Mouse (Mus musculus) left cerebral cortex, adult 11 months (tissue): ENCODE data around the gene Cdyl.

Experiments
- DNase-seq: peaks from one replicate; pipeline ENCODE4 v3.0.0; 2022; ENCODE audit warnings: low spot score

The Cdyl gene

DNA sequence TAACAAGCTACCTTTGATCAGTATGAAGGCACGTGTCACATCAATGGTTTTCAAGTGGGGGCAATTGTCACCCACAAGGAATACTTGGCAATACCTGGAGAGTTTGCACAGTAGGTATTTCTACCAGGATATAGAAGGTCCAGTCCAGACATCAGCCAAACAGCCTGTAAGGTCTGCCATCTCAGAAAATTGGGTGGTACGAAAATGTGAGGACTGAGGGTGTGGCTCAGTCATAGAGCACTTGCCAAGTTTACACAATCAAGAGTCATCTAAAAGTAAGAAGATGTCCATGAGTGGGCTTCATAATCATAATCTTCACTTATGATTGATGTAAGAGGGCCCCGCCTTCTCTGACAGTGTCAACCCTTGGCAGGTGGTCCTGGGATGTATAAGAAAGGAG, 29.9 kb downstream of the Cdyl start:
- no peak for DNase-seq

DNA sequence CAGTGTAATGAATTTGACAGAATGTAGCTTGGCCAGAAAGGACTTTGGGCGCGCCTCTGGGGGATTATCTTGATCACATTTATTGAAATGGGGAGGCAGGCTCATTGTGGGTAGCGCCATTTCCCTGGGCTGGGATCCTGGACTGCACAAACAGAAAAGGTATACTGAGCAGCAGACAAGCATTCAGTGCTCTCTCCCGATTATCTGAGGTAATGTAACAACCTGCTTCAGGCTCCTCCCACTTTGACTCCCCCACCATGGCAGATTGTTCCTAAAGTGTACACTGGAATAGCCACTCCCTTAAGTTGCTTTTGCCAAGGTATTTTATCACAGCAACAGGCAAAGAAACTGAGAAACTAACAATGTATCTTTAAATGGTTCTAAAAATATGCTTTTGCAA, 58.0 kb downstream of the Cdyl start:
- no peak for DNase-seq

DNA sequence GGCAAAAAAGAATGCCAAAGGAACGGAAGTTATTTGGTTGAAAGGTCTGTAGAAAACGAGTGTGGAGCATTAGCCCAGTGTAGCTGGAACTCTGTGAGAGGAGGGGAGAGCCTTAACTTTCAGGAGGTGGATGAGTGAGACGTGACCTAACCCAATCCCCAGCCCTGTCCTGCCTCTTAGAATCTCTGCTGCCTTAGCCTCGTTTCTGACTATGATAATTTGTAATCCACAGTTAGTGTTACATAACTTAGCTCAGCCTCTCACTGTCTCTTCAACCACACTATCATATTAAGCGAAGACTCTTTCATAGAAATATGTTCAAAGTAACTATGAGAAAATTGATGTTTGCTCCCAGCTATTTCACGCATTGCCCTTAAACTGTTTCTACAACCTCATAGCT, 59.9 kb downstream of the Cdyl start:
- DNase-seq, result no peak

DNA sequence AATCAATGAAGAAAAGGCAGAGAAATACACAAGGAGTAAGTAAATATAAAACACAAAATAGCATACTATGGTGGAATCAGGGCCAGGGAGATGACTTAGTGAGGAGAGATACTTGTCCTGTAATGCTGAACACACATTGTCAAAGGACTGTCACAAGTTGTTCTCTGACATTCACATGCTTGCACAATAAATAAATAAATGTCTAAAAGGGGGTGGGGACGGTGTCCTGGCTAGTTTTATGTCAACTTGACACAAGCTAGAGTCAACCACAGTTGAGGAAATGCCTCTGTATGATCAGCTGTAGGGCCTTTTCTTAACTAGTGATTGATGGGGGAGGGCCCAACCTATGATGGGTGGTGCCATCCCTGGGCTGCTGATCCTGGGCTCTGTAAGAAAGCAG, 63.4 kb downstream of the Cdyl start:
- no peak for DNase-seq

DNA sequence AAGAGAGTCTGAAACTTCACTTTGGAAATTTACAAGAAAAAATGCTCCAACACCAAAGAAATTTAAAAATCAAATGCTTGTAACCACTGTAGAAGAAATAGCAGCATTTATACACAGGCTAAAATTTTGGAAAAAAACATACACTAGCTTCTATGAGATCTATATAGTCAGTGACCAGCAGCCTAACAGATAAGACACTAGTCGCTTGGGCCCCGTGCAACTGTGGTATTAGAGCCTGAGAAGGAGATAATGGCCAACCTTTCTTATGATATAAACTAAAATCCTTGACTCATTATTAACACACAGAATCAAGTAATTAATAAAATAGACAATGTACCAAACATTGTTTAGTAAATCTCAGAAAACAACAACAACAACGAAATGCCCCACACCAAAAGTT, 66.4 kb downstream of the Cdyl start:
- DNase-seq, result no peak

DNA sequence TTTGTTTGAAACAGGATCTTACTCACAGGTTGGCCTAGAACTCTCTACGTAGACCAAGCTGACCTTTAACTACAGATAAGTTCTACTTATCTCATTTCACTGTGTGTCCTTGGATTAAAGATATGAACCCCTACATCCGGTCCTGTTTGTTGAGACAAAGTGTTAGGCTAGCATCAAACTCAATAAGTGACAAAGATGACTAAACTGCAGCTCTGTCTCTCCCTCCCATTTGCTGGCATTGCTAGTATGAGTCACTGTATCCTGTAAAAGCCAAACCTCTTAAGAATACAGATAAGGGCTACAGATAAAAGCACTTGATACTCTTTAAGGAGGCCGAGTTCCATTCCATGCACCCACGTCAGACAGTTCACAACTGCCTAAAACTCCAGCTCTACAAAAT, 72.5 kb downstream of the Cdyl start:
- no peak for DNase-seq

DNA sequence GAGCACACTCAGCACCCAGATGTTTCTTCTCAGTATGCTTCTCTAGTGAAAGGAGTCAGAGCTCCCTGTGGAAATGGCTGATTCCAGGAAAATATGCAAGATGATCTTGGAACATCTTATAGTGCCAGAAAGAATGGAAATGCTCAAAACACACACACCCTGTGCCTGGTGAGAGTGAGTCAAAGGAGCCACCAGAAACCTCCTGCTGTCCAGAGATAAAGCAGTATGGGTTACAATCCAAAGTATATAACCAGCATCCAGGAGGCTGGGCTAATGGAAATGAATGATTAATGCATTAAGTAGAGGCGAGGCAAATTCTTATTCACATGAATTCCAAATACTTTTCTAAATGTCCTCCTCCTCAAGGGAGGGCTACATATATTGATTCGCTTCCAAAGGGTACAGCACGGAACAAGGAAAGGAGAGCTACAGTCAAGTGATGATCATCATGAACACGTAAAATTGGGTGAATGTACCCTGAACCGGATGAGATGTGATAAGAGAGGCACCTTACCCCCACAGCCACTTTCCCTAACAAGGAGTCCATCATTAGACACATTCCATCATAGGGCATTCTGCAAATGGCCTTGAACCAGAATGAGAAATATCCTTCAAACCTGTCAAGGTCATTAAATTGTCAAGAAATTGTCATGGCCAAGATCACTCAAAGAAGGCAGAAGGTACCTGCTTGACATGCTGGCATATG, 73.4 kb downstream of the Cdyl start:
- DNase-seq, result no peak

DNA sequence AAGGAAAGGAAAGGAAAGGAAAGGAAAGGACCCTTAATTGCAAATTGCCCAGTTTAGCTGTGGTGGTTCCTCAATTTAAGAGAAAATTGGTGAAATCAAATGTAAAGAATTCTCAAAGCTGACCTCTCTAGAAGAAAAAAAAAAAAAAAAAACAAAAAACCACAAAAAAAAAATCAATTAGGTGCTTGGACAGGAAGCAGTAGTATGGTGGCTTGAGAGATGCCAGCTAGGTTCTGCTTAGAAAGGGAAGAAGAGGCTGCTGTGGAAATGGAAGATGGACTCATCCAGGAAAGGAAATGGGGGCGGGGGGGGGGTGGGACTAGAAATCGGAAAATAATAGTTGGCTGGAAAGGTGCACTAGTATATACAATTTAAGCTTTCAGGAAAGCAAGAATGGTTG, 77.9 kb downstream of the Cdyl start:
- DNase-seq, result no peak

DNA sequence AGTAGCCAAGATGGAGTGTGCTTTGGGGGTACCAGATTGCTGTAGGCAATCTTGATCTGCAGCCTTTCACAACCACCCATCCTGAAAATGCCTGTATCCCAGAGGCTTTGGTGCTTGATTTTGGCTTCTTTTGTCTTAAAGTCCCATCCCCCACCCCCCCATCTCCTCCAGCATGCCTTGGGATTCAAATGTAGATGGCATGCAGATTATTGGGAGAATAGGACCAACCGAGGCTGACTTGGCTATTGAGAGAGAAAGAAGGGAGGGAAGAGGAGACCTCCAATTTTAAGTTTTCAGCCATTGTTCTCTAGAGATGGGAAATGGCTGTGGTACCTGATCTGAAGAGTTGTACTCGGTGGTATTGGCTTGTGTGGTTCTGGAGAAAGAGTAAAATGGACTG, 78.6 kb downstream of the Cdyl start:
- no peak for DNase-seq

DNA sequence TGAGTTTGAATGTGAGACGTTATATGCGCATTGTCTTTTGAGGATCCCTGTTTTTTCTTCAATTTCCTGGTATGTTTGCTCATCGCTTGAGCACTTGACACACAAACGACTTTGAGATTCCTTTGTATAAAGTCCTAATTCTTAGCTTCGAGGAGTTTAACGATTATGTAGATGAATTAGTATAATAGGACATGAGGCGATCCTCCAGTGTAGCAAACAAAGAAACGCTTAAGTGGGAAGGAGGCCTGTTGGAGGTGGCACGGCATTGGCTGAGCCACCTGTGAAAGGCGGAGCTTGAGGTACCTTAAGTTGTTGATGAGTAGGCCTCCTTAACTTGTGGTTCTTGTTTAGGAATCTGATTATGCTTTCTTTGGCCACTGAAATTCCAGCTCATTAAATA, 79.8 kb downstream of the Cdyl start:
- no peak for DNase-seq

DNA sequence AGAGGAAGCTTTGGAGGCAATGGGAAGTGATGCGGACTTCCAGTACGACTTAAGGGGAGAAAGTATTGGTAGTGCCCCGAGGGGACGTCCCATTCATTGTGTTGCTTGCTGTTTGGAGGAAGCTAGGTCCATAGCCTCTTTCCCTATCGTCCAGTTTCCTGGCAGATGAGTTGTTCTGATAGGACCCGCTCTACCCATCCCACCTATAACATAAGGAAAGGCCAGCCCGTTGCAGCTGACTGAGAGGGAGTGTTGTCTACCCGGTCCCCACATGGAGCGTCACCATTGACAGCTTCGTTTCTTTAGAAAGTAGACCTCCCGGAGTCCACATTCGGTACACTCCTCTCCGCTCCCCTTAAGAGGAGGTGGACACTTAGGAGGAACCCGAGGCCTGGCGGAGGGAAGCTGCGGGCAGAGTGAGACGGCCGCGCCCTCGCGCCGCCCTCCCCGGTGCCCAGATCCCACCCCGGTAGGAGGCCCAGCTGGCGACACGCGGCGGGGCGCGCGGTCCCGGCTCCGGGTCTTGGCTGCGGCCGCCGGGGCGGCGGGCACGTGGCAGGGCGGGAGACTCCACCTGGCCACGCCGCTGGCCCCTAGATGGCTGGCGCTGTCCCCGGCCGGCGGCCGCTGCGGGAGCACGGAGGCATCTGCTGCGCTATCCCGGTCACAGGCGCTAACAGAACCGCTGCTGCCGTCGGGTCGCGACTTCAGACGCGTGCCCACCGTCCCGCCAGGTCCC, 80.8 kb downstream of the Cdyl start:
- no peak for DNase-seq

DNA sequence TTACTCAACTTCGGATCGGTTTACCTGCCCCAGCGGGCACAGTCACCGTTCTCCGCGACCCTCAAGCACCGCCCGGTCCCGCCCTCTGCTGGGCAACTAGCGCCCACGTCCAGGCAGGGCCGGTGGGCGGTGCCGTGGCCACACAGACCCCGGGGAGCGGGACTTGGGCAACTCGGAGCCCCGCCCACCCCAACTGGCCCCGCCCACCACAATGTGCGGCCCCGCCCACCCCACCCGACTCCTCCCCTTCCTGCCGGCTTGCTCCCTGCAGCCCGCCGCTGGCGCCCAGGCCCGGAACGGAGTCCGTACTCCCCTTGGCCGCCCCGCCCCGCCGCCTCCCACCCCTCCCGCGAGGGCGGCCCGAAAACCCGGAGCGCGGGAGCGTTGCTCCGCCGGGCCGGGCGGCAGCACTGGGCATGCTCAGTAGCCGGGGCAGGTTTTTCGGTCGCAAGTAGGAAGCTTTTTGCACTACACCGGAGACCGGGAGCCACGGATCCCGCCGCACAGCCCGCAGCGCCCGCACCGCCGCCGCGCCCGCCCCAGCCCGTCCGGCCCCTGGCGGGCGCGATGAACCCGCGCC, 81.5 kb downstream of the Cdyl start:
- peak; percentile 83 for DNase-seq

DNA sequence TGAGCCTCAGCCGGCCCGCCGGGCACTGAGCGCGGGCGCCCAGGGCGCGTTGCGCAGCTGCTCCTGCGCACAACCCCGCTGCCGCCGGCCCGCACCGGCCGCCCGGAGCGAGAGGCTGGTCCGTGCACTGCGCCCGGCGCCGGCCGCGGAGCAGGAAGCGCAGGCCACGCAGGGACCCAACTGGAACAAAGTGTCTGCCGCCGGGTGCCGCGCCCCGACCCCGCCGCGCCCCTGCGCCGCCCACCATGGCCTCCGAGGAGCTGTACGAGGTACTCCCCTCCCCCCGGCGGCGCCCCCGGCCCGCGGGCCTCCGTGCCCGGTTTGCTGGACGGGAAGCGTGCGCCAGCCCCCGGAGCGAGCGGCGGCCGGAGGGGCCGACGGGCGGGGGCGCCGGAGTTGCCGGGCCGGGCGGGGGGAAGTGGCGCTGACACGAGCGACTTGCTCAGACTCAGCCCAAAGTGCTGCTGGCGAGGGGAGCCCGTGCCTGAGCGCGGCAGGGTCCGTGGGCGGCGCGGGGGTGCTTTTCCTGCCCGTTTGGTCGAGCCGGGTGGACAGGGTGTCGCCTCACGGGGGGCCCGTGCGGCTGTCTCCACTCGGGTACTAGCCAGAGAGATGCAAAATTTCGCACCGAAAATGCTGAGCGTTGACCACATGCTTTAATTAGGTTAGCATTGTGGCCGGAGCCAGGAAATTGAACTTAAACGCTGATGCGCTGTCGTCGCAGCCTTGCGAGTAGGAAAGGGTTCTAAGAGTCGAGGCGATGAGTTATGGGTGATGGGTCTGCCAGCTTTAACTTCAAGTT, 82.2 kb downstream of the Cdyl start:
- DNase-seq, result peak; percentile 17

DNA sequence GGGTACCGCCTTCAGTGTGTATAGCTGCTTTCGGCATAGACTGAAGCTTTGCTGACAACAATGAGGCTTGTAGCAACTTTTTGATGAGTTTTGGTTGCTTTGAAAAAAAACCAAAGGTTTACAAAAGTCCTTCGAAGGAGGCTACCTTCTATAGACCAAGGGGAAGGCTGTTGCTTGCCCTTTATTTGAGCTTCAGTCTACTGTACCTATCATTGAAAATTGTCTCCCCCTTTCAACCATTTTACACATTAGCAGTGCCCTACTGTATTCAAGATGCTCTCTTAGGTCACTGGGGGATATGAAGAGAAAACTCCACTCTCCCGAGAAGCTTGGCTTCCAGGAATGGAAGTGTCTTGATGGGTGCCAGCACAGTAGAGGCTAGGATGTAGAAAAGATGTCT, 83.1 kb downstream of the Cdyl start:
- DNase-seq, result no peak

DNA sequence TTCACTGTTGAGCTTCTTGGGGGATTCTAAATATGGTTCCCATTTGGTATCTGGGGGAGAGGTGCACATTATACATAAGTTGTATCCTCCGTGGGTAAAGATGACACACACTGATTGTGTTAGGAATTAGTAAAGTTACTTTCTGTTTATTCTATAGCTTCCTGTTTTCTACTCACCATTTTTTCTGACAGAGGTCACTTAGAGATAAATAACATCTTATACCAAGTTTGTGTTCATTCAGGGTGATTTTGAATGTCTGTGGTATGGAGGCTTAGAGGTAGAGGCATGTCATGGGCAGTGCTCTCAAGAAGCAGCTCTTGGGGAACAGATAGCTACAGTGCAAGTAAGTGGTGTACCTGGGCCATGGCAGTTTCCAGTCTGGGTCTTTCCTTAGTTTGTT, 83.6 kb downstream of the Cdyl start:
- no peak for DNase-seq

DNA sequence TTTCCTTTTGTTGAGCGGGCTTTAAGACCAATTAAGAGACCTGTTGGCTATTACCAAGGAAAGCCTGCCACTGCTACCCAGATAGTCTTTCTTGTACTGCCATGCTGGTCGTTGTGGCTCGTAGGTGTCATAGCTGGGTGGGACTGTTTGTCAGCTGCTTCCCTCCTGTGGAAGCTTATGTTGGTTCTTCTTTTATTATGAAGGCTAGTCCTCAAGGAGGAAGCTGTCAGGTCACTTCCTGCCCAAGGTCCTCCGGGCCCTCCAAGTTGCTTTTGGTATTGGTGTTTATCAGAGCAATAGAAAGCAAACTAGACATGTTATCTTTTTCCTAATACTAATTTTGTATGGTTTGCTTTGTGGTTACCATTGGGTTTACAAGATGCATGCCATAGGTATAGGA, 89.6 kb downstream of the Cdyl start:
- no peak for DNase-seq

DNA sequence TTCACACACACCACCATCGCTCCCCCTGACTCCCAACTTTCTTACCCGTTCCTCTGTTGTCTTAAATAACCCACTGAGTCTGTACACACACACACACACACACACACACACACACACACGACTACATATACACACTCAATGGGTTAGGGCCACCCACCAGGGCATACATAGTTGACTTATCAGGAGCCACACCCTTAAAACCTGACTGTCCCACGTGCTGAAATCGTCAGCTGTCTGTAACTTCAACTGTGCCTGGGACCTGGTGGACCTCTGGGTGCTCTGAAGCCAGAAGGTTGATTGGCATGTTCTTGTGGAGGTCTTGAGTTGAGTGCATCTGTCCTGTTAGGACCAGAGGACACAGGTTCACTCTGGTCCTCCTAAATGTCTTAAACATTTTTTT, 90.0 kb downstream of the Cdyl start:
- no peak for DNase-seq

DNA sequence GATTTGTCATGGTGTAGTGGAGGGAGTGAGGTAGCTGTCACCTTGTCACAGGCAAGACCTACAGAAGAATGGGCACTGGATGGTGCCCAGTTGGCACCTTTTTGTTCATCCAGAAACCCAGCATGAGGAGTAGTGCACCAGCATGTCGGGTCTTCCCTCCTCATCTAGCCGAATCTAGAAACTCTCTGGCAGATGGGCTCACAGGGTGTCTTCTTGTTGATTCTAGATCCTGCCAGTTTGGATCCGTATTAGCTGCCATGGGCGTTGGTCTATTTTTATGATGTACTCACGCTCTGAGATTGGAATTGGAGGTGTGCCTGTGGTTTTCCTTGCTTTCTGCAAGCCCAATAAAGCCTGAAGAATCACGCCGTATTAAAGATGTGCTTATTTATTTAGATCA, 92.4 kb downstream of the Cdyl start:
- DNase-seq, result no peak

DNA sequence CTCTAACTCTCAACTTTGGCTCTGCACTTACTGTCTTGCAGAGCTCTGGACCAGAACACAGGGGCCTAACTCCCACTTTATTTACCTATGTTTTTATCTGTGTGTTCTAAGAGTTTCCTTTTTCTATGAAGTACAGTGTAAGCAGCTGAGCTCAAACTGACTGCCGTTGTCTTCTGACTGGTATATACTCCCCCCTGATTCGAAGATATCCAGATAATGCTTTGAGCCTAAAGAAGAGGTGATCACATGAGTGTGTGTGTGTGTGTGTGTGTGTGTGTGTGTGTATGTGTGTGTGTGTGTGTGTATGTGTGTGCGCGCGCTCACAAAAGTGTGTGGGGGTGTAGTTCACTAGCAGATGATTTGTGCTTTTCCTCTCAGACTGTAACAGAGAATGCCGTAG, 95.4 kb downstream of the Cdyl start:
- no peak for DNase-seq

DNA sequence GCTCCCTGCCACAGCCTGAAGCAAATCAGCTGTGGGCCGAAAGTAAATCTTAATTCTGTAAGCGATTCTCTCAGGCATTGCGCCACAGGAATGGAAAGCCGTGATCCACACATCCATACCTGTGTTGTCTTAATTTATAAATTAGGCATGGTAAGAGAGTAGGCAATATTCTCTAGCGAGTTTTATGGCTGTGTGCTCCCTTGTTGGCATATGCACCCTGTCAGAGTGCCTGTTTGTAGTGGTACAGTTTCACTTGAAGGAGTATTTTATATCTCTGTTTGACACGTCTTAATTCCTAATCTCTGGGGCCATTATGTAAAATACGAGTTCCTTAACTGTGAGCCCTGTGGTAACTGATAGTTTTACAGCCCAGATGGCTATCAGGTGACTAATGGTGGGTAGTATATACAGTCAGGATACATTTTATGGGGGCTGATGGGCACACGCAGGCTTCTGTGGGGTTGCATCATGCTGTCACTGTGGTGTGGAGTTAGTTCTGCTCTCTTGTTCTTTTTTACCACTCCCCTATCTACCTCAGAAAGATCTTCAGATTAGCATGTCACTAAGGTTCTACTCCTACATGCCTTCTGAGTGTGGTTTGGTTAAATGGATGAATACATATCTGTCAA, 96.1 kb downstream of the Cdyl start:
- no peak for DNase-seq

DNA sequence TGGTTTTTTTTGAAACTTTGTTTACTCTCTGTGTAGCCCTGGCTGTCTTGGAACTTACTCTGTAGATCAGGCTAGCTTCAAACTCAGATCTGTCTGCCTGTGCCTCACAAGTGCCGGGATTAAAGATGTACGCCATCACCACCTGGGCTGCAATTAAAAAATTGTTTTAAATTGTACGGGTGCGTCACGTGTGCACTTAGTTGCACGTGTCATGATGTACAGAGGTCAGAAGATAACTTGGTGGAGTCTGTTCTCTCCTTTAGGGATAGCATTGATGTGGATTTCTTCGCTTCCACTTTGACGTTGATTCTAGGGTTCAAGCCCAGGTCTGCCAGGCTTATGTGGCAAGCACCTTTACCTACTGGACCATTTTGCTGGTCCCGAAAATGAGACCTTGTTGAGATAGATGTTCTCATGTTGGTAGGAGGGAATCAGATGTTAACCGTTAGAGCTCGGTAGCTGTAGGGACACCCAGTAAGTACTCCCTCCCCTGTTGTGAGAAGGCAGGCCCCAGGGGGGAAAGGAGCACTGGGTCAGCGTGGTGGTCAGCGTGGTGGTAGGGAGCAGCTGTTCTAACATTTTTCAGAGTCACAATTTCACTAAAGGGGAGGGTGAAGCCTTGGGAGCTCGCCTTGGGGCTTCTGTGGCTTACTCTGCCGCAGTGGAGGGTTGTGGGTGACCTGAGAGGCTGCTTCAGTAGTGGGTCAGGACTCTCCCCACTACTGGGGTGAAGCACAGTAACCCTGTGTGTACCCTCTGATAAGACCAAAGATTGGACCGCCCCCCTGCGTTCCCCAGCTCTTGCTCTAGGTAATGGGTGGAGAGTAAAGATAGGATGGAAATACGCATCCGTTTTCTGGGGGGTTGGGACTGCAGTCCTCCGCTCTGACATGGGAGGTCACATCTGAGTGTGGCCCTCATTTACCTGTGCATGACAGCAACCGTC, 97.0 kb downstream of the Cdyl start:
- DNase-seq, result no peak
